Mouse (Mus musculus): ENCODE measurements at regions not wholly inside any gene's neighbourhood (a gene's known extent, or its start where the extent isn't known, plus 50 kb on each side); places are given as distances from the start of the nearest gene placed in this dataset.

- DNase-seq (ENCODE audit: low spot score in 2 of 2): no peak
These were observed 462.2 kb downstream of the Pik3r1 start for GRCm38 (mm10) chr13:101305695-101306413.

GRCm38 (mm10) chr13:101305063-101305462, 463.0 kb downstream of the Pik3r1 start:
- DNase-seq (ENCODE audit: low spot score in 2 of 2): no peak

- DNase-seq (ENCODE audit: low spot score in 2 of 2): no peak
These were observed 466.7 kb downstream of the Pik3r1 start for GRCm38 (mm10) chr13:101301361-101301760.

GRCm38 (mm10) chr13:101289407-101289806, 456.2 kb upstream of the Slc30a5 start:
- no peak for DNase-seq (ENCODE audit: low spot score in 2 of 2)

GRCm38 (mm10) chr13:101287131-101287530, 453.9 kb upstream of the Slc30a5 start:
- no peak for DNase-seq (ENCODE audit: low spot score in 2 of 2)

GRCm38 (mm10) chr13:101286029-101286917, 453.0 kb upstream of the Slc30a5 start:
- DNase-seq (ENCODE audit: low spot score in 2 of 2): no peak

GRCm38 (mm10) chr13:101278127-101278526, 444.9 kb upstream of the Slc30a5 start:
- no peak for DNase-seq (ENCODE audit: low spot score in 2 of 2)

- no peak for DNase-seq (ENCODE audit: low spot score in 2 of 2)
These were observed 443.5 kb upstream of the Slc30a5 start for GRCm38 (mm10) chr13:101276766-101277165.

- no peak for DNase-seq (ENCODE audit: low spot score in 2 of 2)
These were observed 441.4 kb upstream of the Slc30a5 start for GRCm38 (mm10) chr13:101274470-101275141.

- DNase-seq (ENCODE audit: low spot score in 2 of 2): no peak
These were observed 440.1 kb upstream of the Slc30a5 start for GRCm38 (mm10) chr13:101273321-101273720.

GRCm38 (mm10) chr13:101253698-101254468, 420.7 kb upstream of the Slc30a5 start:
- DNase-seq (ENCODE audit: low spot score in 2 of 2): no peak

- no peak for DNase-seq (ENCODE audit: low spot score in 2 of 2)
These were observed 416.1 kb upstream of the Slc30a5 start for GRCm38 (mm10) chr13:101249369-101249768.

- no peak for DNase-seq (ENCODE audit: low spot score in 2 of 2)
These were observed 411.1 kb upstream of the Slc30a5 start for GRCm38 (mm10) chr13:101244326-101244725.

- no peak for DNase-seq (ENCODE audit: low spot score in 2 of 2)
These were observed 405.6 kb upstream of the Slc30a5 start for GRCm38 (mm10) chr13:101238860-101239259.

GRCm38 (mm10) chr13:101237035-101237434, 403.8 kb upstream of the Slc30a5 start:
- DNase-seq (ENCODE audit: low spot score in 2 of 2): no peak

- no peak for DNase-seq (ENCODE audit: low spot score in 2 of 2)
These were observed 402.6 kb upstream of the Slc30a5 start for GRCm38 (mm10) chr13:101235846-101236245.

- DNase-seq (ENCODE audit: low spot score in 2 of 2): no peak
These were observed 401.9 kb upstream of the Slc30a5 start for GRCm38 (mm10) chr13:101235110-101235509.

GRCm38 (mm10) chr13:101234550-101234949, 401.3 kb upstream of the Slc30a5 start:
- no peak for DNase-seq (ENCODE audit: low spot score in 2 of 2)

- DNase-seq (ENCODE audit: low spot score in 2 of 2): peak in 1 of 2 experiments; percentile 57
These were observed 400.6 kb upstream of the Slc30a5 start for GRCm38 (mm10) chr13:101233843-101234281.

GRCm38 (mm10) chr13:101233181-101233842, 400.1 kb upstream of the Slc30a5 start:
- peak; percentile 47 to 88 for DNase-seq (ENCODE audit: low spot score in 2 of 2)

- DNase-seq (ENCODE audit: low spot score in 2 of 2): no peak
These were observed 396.6 kb upstream of the Slc30a5 start for GRCm38 (mm10) chr13:101229861-101230260.

Data from left cerebral cortex, adult 8-10 months (tissue).